Mouse (Mus musculus) liver, embryonic 14.5 days (tissue): ENCODE measurements around the gene Uri1.

Experiments
- CTCF ChIP-seq: IDR thresholded peaks from 2 replicates; pipeline ENCODE4 v1.5.1; 2016; ENCODE audit warnings: antibody characterized with exemption, low read depth, control low read depth
- EP300 ChIP-seq: IDR thresholded peaks from 2 replicates; pipeline ENCODE4 v1.6.1; 2016; ENCODE audit warnings: antibody characterized with exemption, low read depth

- TF ChIP-seq CTCF = no peak
- TF ChIP-seq EP300 = no peak
These were observed 4.0 kb downstream of the Uri1 start for GRCm38 (mm10) chr7:38019369-38019749.
